Mouse (Mus musculus): Measurements from ENCODE around the gene Plekhj1. TPM values are rescaled to one million over a fixed set of nuclear protein-coding genes. Genes with fewer than 3 reads are reported as not detected.

The Plekhj1 gene
- 141 TPM for total RNA-seq (2023)

DNA sequence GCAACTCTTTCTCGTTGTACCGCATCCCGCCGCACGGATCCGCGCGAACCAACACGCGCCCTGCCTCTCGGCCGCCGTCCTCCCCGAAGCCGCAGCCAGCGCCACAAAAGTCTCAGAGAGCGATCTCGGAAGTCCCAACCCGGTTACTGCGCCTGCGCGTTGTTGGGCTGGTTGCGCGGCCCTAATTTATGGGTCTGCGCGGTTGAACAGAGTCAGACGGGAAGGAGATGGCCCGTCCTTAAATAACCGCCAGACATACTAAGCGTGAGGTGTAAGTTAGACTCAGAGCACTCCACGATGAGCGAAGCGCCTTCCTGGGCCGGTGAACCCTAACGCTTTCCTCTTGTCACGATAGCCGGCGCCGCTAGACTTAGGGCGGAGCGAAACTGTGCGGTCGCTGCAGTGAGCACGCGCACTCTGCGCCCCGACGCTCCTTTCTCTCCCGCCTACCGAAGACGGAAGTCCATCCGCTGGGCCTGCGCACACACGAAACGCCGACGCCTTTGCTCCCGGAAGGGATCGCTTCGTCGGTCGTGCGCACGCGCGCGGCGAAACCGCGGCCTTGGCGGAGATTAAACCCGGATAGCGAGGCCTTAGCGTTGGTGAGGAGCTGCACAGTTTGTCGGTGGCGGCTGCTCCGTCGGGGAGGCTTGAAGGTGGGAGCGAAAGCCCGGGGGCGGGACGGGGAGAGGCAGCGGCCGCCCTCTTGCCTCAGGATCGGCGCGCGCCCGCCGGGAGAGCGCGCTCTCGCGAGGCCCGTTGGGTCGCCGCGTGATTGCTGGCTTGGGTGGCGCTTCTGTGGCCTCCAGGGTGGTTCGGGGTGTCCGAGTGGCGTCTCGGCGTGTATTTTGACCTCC is at the start of gene Plekhj1, which contains the start of gene Sf3a2:
Plekhj1 (minus strand) TSS at position 477 of the 857 bp plus-strand sequence.
Sf3a2 (plus strand) TSS at position 49 of the 857 bp plus-strand sequence.

GRCm38 (mm10) chr10:80843931-80844547 is 45.6 kb upstream of the Plekhj1 start, which contains the start of gene Lingo3:
TSS of gene Lingo3 (minus strand) at chr10:80844039.

GRCm38 (mm10) chr10:80826151-80827062 is 28.0 kb upstream of the Plekhj1 start, which contains the start of gene Oaz1:
TSS of gene Oaz1 (plus strand) at chr10:80826656.

GRCm38 (mm10) chr10:80813366-80813765 is 14.9 kb upstream of the Plekhj1 start, which contains the start of gene Jsrp1:
TSS of gene Jsrp1 (minus strand) at chr10:80813498.

GRCm38 (mm10) chr10:80804916-80805315 is 6.5 kb upstream of the Plekhj1 start, which contains the start of gene Amh:
TSS of gene Amh (plus strand) at chr10:80805243.

GRCm38 (mm10) chr10:80754594-80755290 is 43.7 kb downstream of the Plekhj1 start, which contains the start of gene Dot1l:
TSS of gene Dot1l (plus strand) at chr10:80755206.

Other genes with a start within 250 kb of the Plekhj1 start
- gene Rexo1, start 237.1 kb downstream of the Plekhj1 start, total RNA-seq (2023), result 128 TPM
- gene Klf16, start 221.3 kb downstream of the Plekhj1 start, total RNA-seq (2023), result 27.5 TPM
- gene Abhd17a, start 208.3 kb downstream of the Plekhj1 start, total RNA-seq (2023), result 52.0 TPM
- gene Scamp4, start 195.8 kb downstream of the Plekhj1 start, total RNA-seq (2023), result 46.9 TPM
- gene Adat3, start 195.7 kb downstream of the Plekhj1 start, total RNA-seq (2023), result 6.0 TPM
- 4.5 TPM for gene Gm49322, start 192.6 kb downstream of the Plekhj1 start, total RNA-seq (2023)
- gene Csnk1g2, start 175.8 kb downstream of the Plekhj1 start, total RNA-seq (2023), result 209 TPM
- 20.7 TPM for gene Btbd2, start 141.6 kb downstream of the Plekhj1 start, total RNA-seq (2023)
- 330 TPM for gene Mknk2, start 120.5 kb downstream of the Plekhj1 start, total RNA-seq (2023)
- 138 TPM for gene Mob3a, start 96.6 kb downstream of the Plekhj1 start, total RNA-seq (2023)
- 45.1 TPM for gene Izumo4, start 96.4 kb downstream of the Plekhj1 start, total RNA-seq (2023)
- gene Ap3d1, start 56.4 kb downstream of the Plekhj1 start, total RNA-seq (2023), result 123 TPM
- 72.9 TPM for gene Dot1l, start 43.4 kb downstream of the Plekhj1 start, total RNA-seq (2023)
- 81.1 TPM for gene Sf3a2, start 428 bp downstream of the Plekhj1 start, total RNA-seq (2023)
- gene Amh, start 6.6 kb upstream of the Plekhj1 start, total RNA-seq (2023), result 1.4 TPM
- gene Jsrp1, start 14.9 kb upstream of the Plekhj1 start, total RNA-seq (2023), result not detected
- 517 TPM for gene Oaz1, start 28.0 kb upstream of the Plekhj1 start, total RNA-seq (2023)
- not detected for gene Lingo3, start 45.4 kb upstream of the Plekhj1 start, total RNA-seq (2023)
- 31.3 TPM for gene Lsm7, start 56.6 kb upstream of the Plekhj1 start, total RNA-seq (2023)
- 25.5 TPM for gene Sppl2b, start 56.6 kb upstream of the Plekhj1 start, total RNA-seq (2023)
- not detected for gene Tmprss9, start 73.2 kb upstream of the Plekhj1 start, total RNA-seq (2023)
- gene Timm13, start 102.3 kb upstream of the Plekhj1 start, total RNA-seq (2023), result 62.9 TPM
- 12.3 TPM for gene Lmnb2, start 119.6 kb upstream of the Plekhj1 start, total RNA-seq (2023)
- 20.3 TPM for gene Gadd45b, start 131.4 kb upstream of the Plekhj1 start, total RNA-seq (2023)
- gene Gng7, start 216.3 kb upstream of the Plekhj1 start, total RNA-seq (2023), result not detected
- not detected for gene Diras1, start 227.0 kb upstream of the Plekhj1 start, total RNA-seq (2023)
- 16.8 TPM for gene Slc39a3, start 238.8 kb upstream of the Plekhj1 start, total RNA-seq (2023)